10 mouse cellular contexts compared by ENCODE assay signal in the genomic region with DNA sequence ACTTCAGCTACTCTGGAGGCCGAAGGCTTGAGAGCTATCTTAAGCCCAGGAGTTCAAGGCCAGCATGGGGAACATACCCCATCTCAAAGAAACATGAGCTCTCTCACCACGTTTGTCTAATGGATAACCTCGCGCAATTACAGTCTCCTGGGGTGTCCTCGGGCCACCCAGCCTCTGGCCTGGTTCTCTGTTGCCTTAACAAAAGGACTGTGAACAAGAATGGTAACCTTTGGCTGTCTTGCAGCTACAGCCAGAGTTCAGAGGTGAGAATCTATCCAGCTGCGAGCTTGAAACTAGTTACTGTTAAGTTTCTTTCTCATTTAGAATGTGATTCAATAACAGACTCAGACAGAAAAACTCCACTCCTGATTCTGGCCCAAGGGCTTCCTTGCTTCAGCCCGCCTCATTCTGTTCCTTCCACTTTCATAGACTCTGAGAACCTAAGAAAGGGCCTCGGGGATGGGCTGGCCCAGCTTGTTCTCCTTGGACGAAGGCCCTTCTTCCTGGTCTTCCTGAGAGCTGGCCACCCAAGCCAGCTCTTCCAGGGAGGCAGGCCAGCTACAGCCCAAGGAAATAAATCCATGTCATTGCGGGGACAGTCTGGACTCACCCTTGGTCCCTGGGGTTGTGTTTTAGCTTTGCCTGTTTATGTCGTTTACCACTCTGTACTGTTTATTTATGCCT. TPM values are rescaled to one million over a fixed set of nuclear protein-coding genes. Genes with fewer than 3 reads are reported as not detected.
DNase-seq lines count a peak whose midpoint lies in the region; ATAC-seq and TF ChIP-seq lines count a peak whose summit lies in the region.
"Had no signal": no experiment of that assay in that cellular context is flagged by ENCODE, and none has a peak within 500 bp of the region (broad histone marks: within the 10 kb centered on the region; RNA-seq: fewer than 3 reads in every experiment).

No protein-coding gene starts in this region.

- peaks cover 2% of the 10 kb centered on the region; the same call in 1 of the 2 replicates for H3K36me3 ChIP-seq in midbrain, embryonic 11.5 days (ENCODE audit: control insufficient read depth, insufficient read depth, low read length)
- H3K36me3 ChIP-seq in midbrain, embryonic 14.5 days (ENCODE audit: control insufficient read depth, insufficient read depth, low read length), result no peaks in the 10 kb centered on the region
- no peaks in the 10 kb centered on the region for H3K36me3 ChIP-seq in heart, postnatal 0 days (replicated peaks; ENCODE audit: control insufficient read depth, insufficient read depth, low read length)
- no peaks in the 10 kb centered on the region for H3K36me3 ChIP-seq in myocyte (ENCODE audit: control insufficient read depth, insufficient read depth)

- no peak for ATAC-seq in midbrain, embryonic 11.5 days (ENCODE audit: low FRiP score)
- no peak for ATAC-seq in midbrain, embryonic 14.5 days (ENCODE audit: low FRiP score, low TSS enrichment)
- ATAC-seq in heart, postnatal 0 days (ENCODE audit: insufficient read depth, low read depth), result no peak

- no peak for TF ChIP-seq CTCF in heart, postnatal 0 days (IDR thresholded peaks at IDR 0.05; ENCODE audit: low read depth)

- H3K9ac ChIP-seq in midbrain, embryonic 11.5 days (ENCODE audit: low read length), result peak overlapping the region; percentile 39; the same call in 1 of the 2 replicates
- H3K9ac ChIP-seq in midbrain, embryonic 14.5 days (replicated peaks; ENCODE audit: low read length), result no peak overlapping the region
- H3K9ac ChIP-seq in heart, postnatal 0 days (replicated peaks; ENCODE audit: low read depth, low read length), result peak overlapping the region; percentile 31; the same call in 1 of the 2 replicates

- TF ChIP-seq POLR2A in myocyte (IDR thresholded peaks at IDR 0.05; ENCODE audit: insufficient read length, low read depth), result no peak

- H3K27ac ChIP-seq in midbrain, embryonic 11.5 days (ENCODE audit: low read depth, low read length), result no peak overlapping the region; the same call in 1 of the 2 replicates
- no peak overlapping the region for H3K27ac ChIP-seq in midbrain, embryonic 14.5 days (replicated peaks; ENCODE audit: low read depth, low read length)
- H3K27ac ChIP-seq in heart, postnatal 0 days (ENCODE audit: low read depth), result peak overlapping the region; percentile 91

- no peak for TF ChIP-seq EP300 in heart, postnatal 0 days (IDR thresholded peaks at IDR 0.05; ENCODE audit: low read depth)

- H3K4me1 ChIP-seq in midbrain, embryonic 11.5 days (ENCODE audit: control insufficient read depth, insufficient read depth, low read length), result peaks cover 42% of the 10 kb centered on the region
- H3K4me1 ChIP-seq in midbrain, embryonic 14.5 days (ENCODE audit: control insufficient read depth, insufficient read depth, low read length), result peaks cover 19% of the 10 kb centered on the region
- peaks cover 28% of the 10 kb centered on the region for H3K4me1 ChIP-seq in heart, postnatal 0 days (ENCODE audit: control insufficient read depth, insufficient read depth)

- no peak overlapping the region for H3K4me3 ChIP-seq in midbrain, embryonic 11.5 days (ENCODE audit: low read depth, low read length)
- no peak overlapping the region for H3K4me3 ChIP-seq in midbrain, embryonic 14.5 days (replicated peaks; ENCODE audit: low read depth, low read length)
- H3K4me3 ChIP-seq in heart, postnatal 0 days (ENCODE audit: low read depth, low read length), result no peak overlapping the region
- peak overlapping the region; percentile 47 for H3K4me3 ChIP-seq in myocyte

- peak overlapping the region; percentile 87 for H3K4me2 ChIP-seq in midbrain, embryonic 11.5 days
- H3K4me2 ChIP-seq in midbrain, embryonic 14.5 days (ENCODE audit: low read length), result no peak overlapping the region; the same call in 1 of the 2 replicates
- H3K4me2 ChIP-seq in heart, postnatal 0 days (ENCODE audit: low read depth, low read length), result peak overlapping the region; percentile 80
- no peak overlapping the region for H3K4me2 ChIP-seq in myocyte (ENCODE audit: low read depth)

- peaks cover 77% of the 10 kb centered on the region for H3K27me3 ChIP-seq in midbrain, embryonic 11.5 days (ENCODE audit: control insufficient read depth, insufficient read depth, low read length)
- peaks cover 76% of the 10 kb centered on the region for H3K27me3 ChIP-seq in midbrain, embryonic 14.5 days (ENCODE audit: control insufficient read depth, insufficient read depth, low read length)
- H3K27me3 ChIP-seq in heart, postnatal 0 days (ENCODE audit: control insufficient read depth, insufficient read depth, low read length), result peaks cover 23% of the 10 kb centered on the region
- H3K27me3 ChIP-seq in myocyte (ENCODE audit: control insufficient read depth, insufficient read depth, insufficient read length), result no peaks in the 10 kb centered on the region

- WGBS in midbrain, embryonic 11.5 days, result 18% methylated on average over 11 of the region's 11 CpGs
- WGBS in midbrain, embryonic 14.5 days, result 35% methylated on average over 11 of the region's 11 CpGs
- 63% methylated on average over 11 of the region's 11 CpGs for WGBS in heart, postnatal 0 days

- DNase-seq in gastrocnemius, adult 18-20 months (ENCODE audit: low spot score), result peak; percentile 42
- no peak for DNase-seq in gastrocnemius, postnatal 36 days
- peak; percentile 92 for DNase-seq in midbrain, embryonic 11.5 days (ENCODE audit: low spot score, missing footprints)
- no peak for DNase-seq in midbrain, embryonic 14.5 days
- DNase-seq in heart, postnatal 0 days (ENCODE audit: low spot score), result no peak
- no peak for DNase-seq in adrenal gland, postnatal 10 days
- DNase-seq in spleen, adult 12 weeks (ENCODE audit: low spot score), result no peak
- DNase-seq: cerebellum, adult 8-10 months; retina, postnatal 1 day had no signal

- H3ac ChIP-seq in myocyte (ENCODE audit: control insufficient read depth, insufficient read length), result no peak overlapping the region

- H3K79me2 ChIP-seq in myocyte (ENCODE audit: control insufficient read depth, insufficient read depth), result peaks cover 3% of the 10 kb centered on the region

- intact Hi-C loops in gastrocnemius, postnatal 36 days (cut with DNase I), result no loop called here

- no peaks in the 10 kb centered on the region for H3K9me3 ChIP-seq in midbrain, embryonic 11.5 days (ENCODE audit: control insufficient read depth, low read length)
- no peaks in the 10 kb centered on the region for H3K9me3 ChIP-seq in midbrain, embryonic 14.5 days (ENCODE audit: control insufficient read depth, low read length)
- no peaks in the 10 kb centered on the region for H3K9me3 ChIP-seq in heart, postnatal 0 days (replicated peaks; ENCODE audit: control insufficient read depth, low read length)

TF ChIP-seq in myocyte, 11 proteins besides CTCF, POLR2A, EP300 and RAD21:
- TF ChIP-seq MAX (IDR thresholded peaks at IDR 0.05; ENCODE audit: low read depth) (no peak), REST (IDR thresholded peaks at IDR 0.05; ENCODE audit: insufficient read depth, insufficient read length) (no peak), POLR2AphosphoS2 (IDR thresholded peaks at IDR 0.05; ENCODE audit: insufficient read length, low read depth) (no peak), CEBPB (IDR thresholded peaks at IDR 0.05; ENCODE audit: insufficient read depth, poor library complexity, severe bottlenecking) (no peak), USF1 (IDR thresholded peaks at IDR 0.05; ENCODE audit: low read depth) (no peak), SRF (IDR thresholded peaks at IDR 0.05; ENCODE audit: control insufficient read depth, insufficient read length, low read depth) (no peak), TCF12 (IDR thresholded peaks at IDR 0.05; ENCODE audit: insufficient read depth, poor library complexity, severe bottlenecking) (no peak), TCF3 (IDR thresholded peaks at IDR 0.05; ENCODE audit: insufficient read length, low read depth) (no peak)

RNA-seq across cellular contexts. Expression of a gene that starts 12.5 kb away (rescaled TPM):
- total RNA-seq in gastrocnemius, adult 18-20 months (2021), result 1 to 10 TPM; 3.4 to 7.0 TPM
- 1 to 10 TPM; 3.6 to 4.1 TPM for total RNA-seq in gastrocnemius, postnatal 36 days (2021)
- polyA plus RNA-seq in midbrain, embryonic 11.5 days (2014; fragmentation: Nextera tagmentation; extraction: Ambion mirVana), result 10.0 and 10.2 TPM in 2 replicates
- polyA plus RNA-seq in midbrain, embryonic 14.5 days (2014; fragmentation: Nextera tagmentation; extraction: Ambion mirVana), result 8.4 and 12.3 TPM in 2 replicates
- total RNA-seq in heart, postnatal 0 days (2014; rRNA removed; ENCODE audit: low replicate concordance), result 117 and 136 TPM in 2 replicates
- 21.3 and 24.8 TPM in 2 replicates for polyA plus RNA-seq in heart, postnatal 0 days (2015; fragmentation: Nextera tagmentation; extraction: Ambion mirVana)
- 15.6 TPM for polyA plus RNA-seq in myocyte (2012; fragmentation: generic; extraction: Trizol)
- 10 to 100 TPM; 11.0 TPM for total RNA-seq in adrenal gland, postnatal 10 days (2021)

RNA-seq across cellular contexts. Expression of a gene that starts 43.8 kb away (rescaled TPM):
- total RNA-seq in gastrocnemius, adult 18-20 months (2021), result under 1 TPM; 0.23 to 0.88 TPM
- under 1 TPM; 0.56 to 0.57 TPM for total RNA-seq in gastrocnemius, postnatal 36 days (2021)
- 0.43 and 0.92 TPM in 2 replicates for polyA plus RNA-seq in midbrain, embryonic 11.5 days (2014; fragmentation: Nextera tagmentation; extraction: Ambion mirVana)
- polyA plus RNA-seq in midbrain, embryonic 14.5 days (2014; fragmentation: Nextera tagmentation; extraction: Ambion mirVana), result 0.04 and 0.54 TPM in 2 replicates
- 1.5 and 2.0 TPM in 2 replicates for total RNA-seq in heart, postnatal 0 days (2014; rRNA removed; ENCODE audit: low replicate concordance)
- 0.82 and 0.84 TPM in 2 replicates for polyA plus RNA-seq in heart, postnatal 0 days (2015; fragmentation: Nextera tagmentation; extraction: Ambion mirVana)
- polyA plus RNA-seq in myocyte (2012; fragmentation: generic; extraction: Trizol), result 0.22 TPM
- total RNA-seq in adrenal gland, postnatal 10 days (2021), result 1 to 10 TPM; 1.6 to 2.3 TPM

Comparison
In these comparisons a context has a peak if more than half of its experiments do, and no peak if none do; other contexts are left out.
1. DNase-seq: peak in gastrocnemius, adult 18-20 months (single experiment) and midbrain, embryonic 11.5 days (single experiment); none in gastrocnemius, postnatal 36 days (0 of 2), midbrain, embryonic 14.5 days (single experiment), heart, postnatal 0 days (single experiment), adrenal gland, postnatal 10 days (single experiment) and spleen, adult 12 weeks (single experiment).
2. H3K4me2 ChIP-seq: peak in midbrain, embryonic 11.5 days (single experiment) and heart, postnatal 0 days (single experiment); none in midbrain, embryonic 14.5 days (single experiment) and myocyte (single experiment).